Mouse (Mus musculus) heart, postnatal 0 days (tissue): ENCODE results near the gene Snx29.

Experiments used
- CTCF ChIP-seq: IDR thresholded peaks from 2 replicates; pipeline ENCODE4 v1.5.1; 2016; ENCODE audit warnings: antibody characterized with exemption, control low read depth, low read depth
- EP300 ChIP-seq: IDR thresholded peaks from 2 replicates; pipeline ENCODE4 v1.6.1; 2016; ENCODE audit warnings: antibody characterized with exemption, low read depth

- TF ChIP-seq CTCF (no peak), EP300 (no peak)
Measured at GRCm38 (mm10) chr16:11449344-11449743, 126.6 kb downstream of the Snx29 start.
